Mouse (Mus musculus) heart, postnatal 10 days (tissue): ENCODE data around the gene Csf2. TPM values are rescaled to one million over a fixed set of nuclear protein-coding genes. Genes with fewer than 3 reads are reported as not detected.

Source experiments
- total RNA-seq, 2 experiments: library from RNA; stranded (reverse); gene quantifications; 2 replicates each; pipeline ENCODE4 v1.2.3; 2021

Csf2 gene
- total RNA-seq, 2 experiments from 2014 or later: not detected

Other genes with a start within 250 kb of the Csf2 start
- 1 to 10 TPM; 1.9 to 2.2 TPM for gene Slc22a4, start 221.6 kb downstream of the Csf2 start, total RNA-seq
- 10 to 100 TPM; 23.4 to 28.2 TPM for gene Pdlim4, start 180.7 kb downstream of the Csf2 start, total RNA-seq
- gene P4ha2, start 149.6 kb downstream of the Csf2 start, total RNA-seq: 10 to 100 TPM; 36.8 to 37.0 TPM
- gene Il3, start 17.6 kb upstream of the Csf2 start, total RNA-seq: not detected
- gene Acsl6, start 54.1 kb upstream of the Csf2 start, total RNA-seq: under 1 TPM; 0.27 to 0.45 TPM
- not detected for gene Meikin, start 121.0 kb upstream of the Csf2 start, total RNA-seq
- gene Fnip1, start 188.5 kb upstream of the Csf2 start, total RNA-seq: 10 to 100 TPM; 30.5 to 34.7 TPM